Comparison of ENCODE assay signal across 19 mouse cellular contexts in the genomic region with DNA sequence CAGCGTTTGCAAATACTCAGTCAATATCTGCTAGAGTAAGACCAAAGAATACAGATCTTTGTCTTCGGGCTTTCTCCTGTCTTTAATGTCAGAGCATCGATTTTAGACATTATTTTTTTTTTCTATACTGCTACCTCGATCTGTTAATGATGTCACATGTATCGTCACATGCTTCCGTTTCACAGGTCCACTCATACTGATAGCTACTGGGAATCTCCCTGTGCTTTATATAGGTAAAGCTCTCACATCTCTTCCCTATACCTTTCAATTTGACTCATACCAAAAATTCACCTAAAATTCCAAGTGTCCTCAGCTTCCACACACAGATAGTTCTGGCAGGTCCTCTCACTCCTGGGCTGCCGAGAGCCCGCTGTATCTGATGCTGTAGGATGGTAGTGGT.
"Had no signal": no experiment of that assay in that cellular context is flagged by ENCODE, and none has a peak within 500 bp of the region (broad histone marks: within the 10 kb centered on the region; RNA-seq: fewer than 3 reads in every experiment).

No protein-coding gene starts in this region.

- H3K9me3 ChIP-seq: limb, embryonic 10.5 days; limb, embryonic 13.5 days; liver, embryonic 13.5 days; midbrain, embryonic 12.5 days; midbrain, embryonic 15.5 days; neural tube, embryonic 12.5 days; neural tube, embryonic 15.5 days had no signal

- ATAC-seq: midbrain, embryonic 15.5 days had no signal

- H3K9ac ChIP-seq: limb, embryonic 13.5 days; liver, embryonic 13.5 days; midbrain, embryonic 12.5 days; midbrain, embryonic 15.5 days; neural tube, embryonic 12.5 days; neural tube, embryonic 15.5 days had no signal

- H3K4me3 ChIP-seq: limb, embryonic 10.5 days; limb, embryonic 13.5 days; liver, embryonic 13.5 days; midbrain, embryonic 12.5 days; midbrain, embryonic 15.5 days; neural tube, embryonic 12.5 days; neural tube, embryonic 15.5 days had no signal

- DNase-seq: kidney, adult 18-20 months; kidney, adult 9 months; kidney, postnatal 14 days; kidney, postnatal 4 days; liver, embryonic 13.5 days; lung, adult 2 months; lung, postnatal 14 days; retina, postnatal 1 day; right cerebral cortex, postnatal 25 days; spleen, adult 18-20 months; thymus, adult 18-20 months; thymus, postnatal 36 days had no signal

- H3K4me1 ChIP-seq: neural tube, embryonic 12.5 days had no signal

- H3K27me3 ChIP-seq: limb, embryonic 13.5 days; liver, embryonic 13.5 days; midbrain, embryonic 12.5 days; midbrain, embryonic 15.5 days; neural tube, embryonic 12.5 days; neural tube, embryonic 15.5 days had no signal

- H3K36me3 ChIP-seq: limb, embryonic 10.5 days; limb, embryonic 13.5 days; liver, embryonic 13.5 days; midbrain, embryonic 12.5 days; midbrain, embryonic 15.5 days; neural tube, embryonic 12.5 days; neural tube, embryonic 15.5 days had no signal

- H3K4me2 ChIP-seq: limb, embryonic 13.5 days; liver, embryonic 13.5 days; midbrain, embryonic 12.5 days; midbrain, embryonic 15.5 days; neural tube, embryonic 12.5 days; neural tube, embryonic 15.5 days had no signal

- H3K27ac ChIP-seq: limb, embryonic 10.5 days; limb, embryonic 13.5 days; liver, embryonic 13.5 days; macrophage; midbrain, embryonic 12.5 days; midbrain, embryonic 15.5 days; neural tube, embryonic 12.5 days; neural tube, embryonic 15.5 days had no signal
